Mouse (Mus musculus) megakaryocyte, embryonic 14.5 days (primary cell): ENCODE data around the gene Defb30.

Experiments
- FLI1 ChIP-seq: IDR thresholded peaks from 2 replicates; pipeline ENCODE4 v1.6.1; 2012; ENCODE audit warnings: low read length, inconsistent platforms, mixed read lengths
- GATA1 ChIP-seq: IDR thresholded peaks from 3 replicates; pipeline ENCODE4 v1.6.1; 2012; ENCODE audit warnings: mixed read lengths, low read length, inconsistent platforms, borderline replicate concordance

GRCm38 (mm10) chr14:63011471-63011870 lies 38.3 kb downstream of the Defb30 start, which contains the start of gene Defb43:
- TF ChIP-seq GATA1 (no peak), FLI1 (no peak)
